Mouse (Mus musculus) lung, postnatal 36 days (tissue): ENCODE data around the gene Rufy1.
A peak's percentile ranks its signal among the peaks of the same experiment; 100 is the strongest.
"Not testable (repeated sequence)": the region's sequence is repeated elsewhere in the genome, so short reads cannot be mapped to it uniquely, and the experiment has no call there.

ENCODE experiments used
- DNase-seq: peaks from one replicate; pipeline ENCODE4 v3.0.0; 2022; ENCODE audit warnings: mixed read lengths

Rufy1 gene

GRCm38 (mm10) chr11:50377892-50378684 lies 52.8 kb downstream of the Rufy1 start:
- DNase-seq = peak; percentile 90

GRCm38 (mm10) chr11:50376911-50377891 lies 53.7 kb downstream of the Rufy1 start, which contains the start of gene Hnrnph1:
Gene Hnrnph1, plus strand, starts transcription at chr11:50376990.
- DNase-seq = peak; percentile 99

GRCm38 (mm10) chr11:50376156-50376790 lies 54.7 kb downstream of the Rufy1 start:
- no peak for DNase-seq

GRCm38 (mm10) chr11:50375421-50375820 lies 55.5 kb downstream of the Rufy1 start:
- DNase-seq = no peak

GRCm38 (mm10) chr11:50374286-50375015 lies 56.5 kb downstream of the Rufy1 start:
- DNase-seq = no peak

- no peak for DNase-seq
Measured at GRCm38 (mm10) chr11:50373621-50374020, 57.3 kb downstream of the Rufy1 start.

- DNase-seq = no peak
Measured at GRCm38 (mm10) chr11:50373086-50373485, 57.8 kb downstream of the Rufy1 start.

- DNase-seq = no peak
Measured at GRCm38 (mm10) chr11:50371911-50372310, 59.0 kb downstream of the Rufy1 start.

- DNase-seq = peak; percentile 74
Measured at GRCm38 (mm10) chr11:50371399-50371841, 59.5 kb downstream of the Rufy1 start.

- DNase-seq = no peak
Measured at GRCm38 (mm10) chr11:50370969-50371368, 60.0 kb downstream of the Rufy1 start.

- peak; percentile 57 for DNase-seq
Measured at GRCm38 (mm10) chr11:50369360-50369911, 61.5 kb downstream of the Rufy1 start.

- DNase-seq = no peak
Measured at GRCm38 (mm10) chr11:50367531-50367930, 63.4 kb downstream of the Rufy1 start.

- no peak for DNase-seq
Measured at GRCm38 (mm10) chr11:50365322-50365721, 65.6 kb downstream of the Rufy1 start.

- peak; percentile 93 for DNase-seq
Measured at GRCm38 (mm10) chr11:50364548-50364947, 66.4 kb downstream of the Rufy1 start.

- not testable (repeated sequence) for DNase-seq
Measured at GRCm38 (mm10) chr11:50361282-50361681, 69.6 kb downstream of the Rufy1 start.

- peak; percentile 72 for DNase-seq
Measured at GRCm38 (mm10) chr11:50358950-50359861, 71.7 kb downstream of the Rufy1 start.

GRCm38 (mm10) chr11:50355395-50355794 lies 75.5 kb downstream of the Rufy1 start:
- peak; percentile 19 for DNase-seq

- DNase-seq = no peak
Measured at GRCm38 (mm10) chr11:50354851-50355250, 76.1 kb downstream of the Rufy1 start.

- no peak for DNase-seq
Measured at GRCm38 (mm10) chr11:50354162-50354561, 76.8 kb downstream of the Rufy1 start, which contains the start of gene Cby3. Gene Cby3, plus strand, starts transcription at chr11:50354462.

GRCm38 (mm10) chr11:50352177-50352576 lies 78.7 kb downstream of the Rufy1 start:
- DNase-seq = no peak
